Mouse (Mus musculus) lung, adult 18-20 months (tissue): ENCODE data around the gene Larp6.
A peak's percentile ranks its signal among the peaks of the same experiment; 100 is the strongest.

Experiments used
- DNase-seq, 2 experiments: peaks; one replicate each; pipeline ENCODE4 v3.0.0; 2022; ENCODE audit warnings: mixed read lengths in 2 of 2

Larp6 gene

GRCm38 (mm10) chr9:60715828-60716227, 3.0 kb downstream of the Larp6 start:
- DNase-seq: no peak

DNA sequence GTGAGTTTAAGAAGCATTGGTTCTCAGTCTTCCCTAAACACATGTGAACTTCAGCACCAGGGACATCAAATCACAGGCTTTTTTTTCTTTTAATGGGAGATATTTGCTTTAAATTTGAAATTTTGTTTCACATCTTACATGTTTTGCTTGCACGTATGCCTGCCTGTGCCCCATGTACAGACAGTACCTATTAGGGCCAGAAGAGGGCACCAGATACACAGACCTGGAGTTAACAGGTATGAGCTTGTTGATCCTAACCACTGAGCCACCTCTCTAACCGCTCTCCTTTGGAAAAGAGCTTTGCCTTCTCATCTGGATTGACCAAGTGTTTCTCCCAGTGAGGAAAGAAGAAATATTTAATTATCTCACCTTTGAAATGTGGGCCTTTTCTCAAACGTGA, 5.5 kb downstream of the Larp6 start:
- peak; percentile 57 to 73 for DNase-seq

DNA sequence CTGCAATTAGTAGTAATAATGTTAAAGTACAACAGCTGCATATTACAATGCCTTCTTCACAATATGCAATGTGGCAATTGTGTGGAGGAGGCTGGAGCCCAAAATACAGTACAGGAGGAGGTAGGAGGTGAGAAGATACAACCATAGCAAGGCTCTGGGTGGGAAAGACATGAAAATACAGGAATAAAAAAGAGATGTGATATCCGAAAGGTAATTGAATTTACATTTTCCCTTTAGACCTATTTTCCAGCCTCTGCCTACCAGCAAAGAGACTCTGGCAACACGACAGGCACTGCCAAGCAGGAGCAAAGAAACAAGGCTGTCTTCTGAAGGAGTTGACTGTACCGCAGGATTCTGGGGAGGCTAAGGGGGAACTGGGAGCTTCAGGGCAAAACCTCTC, 6.9 kb downstream of the Larp6 start:
- DNase-seq: no peak

DNA sequence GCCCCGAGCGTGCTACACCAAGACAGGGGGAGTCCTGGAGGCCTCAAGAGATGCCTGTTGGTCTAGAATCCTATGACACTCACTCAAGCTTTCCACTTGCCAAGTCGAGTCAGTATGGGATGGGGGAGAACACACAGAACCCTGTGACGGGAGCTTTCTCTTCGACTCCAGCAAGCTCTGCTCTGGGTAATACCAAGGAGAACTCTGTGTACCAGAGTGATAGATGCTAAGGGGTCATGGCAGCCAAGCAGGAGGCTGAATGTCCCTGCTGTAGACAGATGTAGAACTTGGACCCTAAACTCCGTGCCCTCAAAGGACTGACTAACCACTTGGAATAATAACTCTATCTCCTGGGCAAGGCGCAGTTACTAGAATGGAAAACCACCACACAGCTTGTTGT, 12.2 kb downstream of the Larp6 start:
- DNase-seq: no peak

- DNase-seq: no peak
Observed at GRCm38 (mm10) chr9:60734321-60734720, 21.5 kb downstream of the Larp6 start.

DNA sequence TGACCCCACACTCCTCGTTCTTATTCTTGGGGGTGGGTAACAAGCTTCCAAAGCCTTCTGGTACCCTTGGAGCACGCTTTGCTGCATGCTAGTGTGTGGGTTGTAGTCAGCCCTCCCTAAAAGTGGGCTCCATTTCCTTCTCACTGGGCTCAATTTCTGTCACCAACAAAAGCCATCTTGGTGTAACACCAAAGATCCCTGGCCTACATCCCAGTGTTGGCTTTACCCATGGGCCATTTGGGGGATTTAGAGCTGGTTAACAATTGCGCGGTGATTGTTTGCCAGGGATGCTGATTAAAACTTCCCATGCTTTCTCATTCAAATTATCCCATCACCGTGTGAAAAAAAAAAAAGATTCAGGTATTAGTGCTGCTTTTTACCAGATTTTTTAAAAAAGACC, 26.3 kb downstream of the Larp6 start:
- DNase-seq: no peak

DNA sequence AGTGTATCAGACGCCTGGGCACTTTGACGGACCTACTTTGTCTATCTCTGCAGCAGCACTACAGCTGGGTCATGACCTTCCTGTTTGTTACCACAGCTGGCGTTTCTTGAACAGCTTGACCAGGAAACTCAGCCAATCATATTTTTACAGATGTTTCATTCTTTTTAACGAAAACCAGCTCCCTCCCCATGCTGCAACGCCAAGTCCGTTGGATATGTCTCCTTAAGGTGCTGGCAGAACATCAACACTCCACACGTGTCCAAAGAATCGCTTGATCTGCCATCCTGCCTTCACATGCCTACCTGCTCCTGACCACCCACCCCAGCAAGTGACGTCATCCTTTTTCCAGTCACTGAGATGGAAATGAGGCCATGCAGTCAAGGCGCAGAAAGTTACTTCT, 28.6 kb downstream of the Larp6 start:
- no peak for DNase-seq

DNA sequence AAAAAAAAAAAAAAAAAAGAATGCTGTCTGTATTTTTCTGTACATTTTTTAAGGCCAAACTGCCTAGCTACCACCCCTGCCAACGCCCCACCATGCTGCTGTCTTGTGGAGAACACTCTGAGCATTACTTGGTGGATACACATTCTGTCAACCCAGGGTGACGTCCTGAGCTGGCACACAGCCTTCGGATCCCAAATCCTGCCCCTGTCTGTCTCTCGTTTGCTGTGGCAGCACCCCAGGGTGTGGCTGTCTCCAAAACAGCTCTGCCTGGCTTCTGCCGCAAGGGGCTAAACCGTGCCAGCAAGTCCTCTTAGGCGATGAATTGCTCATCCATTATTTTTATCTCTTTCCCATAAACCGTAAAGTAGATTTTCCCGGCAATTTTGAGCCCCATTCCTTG, 29.7 kb downstream of the Larp6 start:
- DNase-seq: peak; percentile 62 to 77

DNA sequence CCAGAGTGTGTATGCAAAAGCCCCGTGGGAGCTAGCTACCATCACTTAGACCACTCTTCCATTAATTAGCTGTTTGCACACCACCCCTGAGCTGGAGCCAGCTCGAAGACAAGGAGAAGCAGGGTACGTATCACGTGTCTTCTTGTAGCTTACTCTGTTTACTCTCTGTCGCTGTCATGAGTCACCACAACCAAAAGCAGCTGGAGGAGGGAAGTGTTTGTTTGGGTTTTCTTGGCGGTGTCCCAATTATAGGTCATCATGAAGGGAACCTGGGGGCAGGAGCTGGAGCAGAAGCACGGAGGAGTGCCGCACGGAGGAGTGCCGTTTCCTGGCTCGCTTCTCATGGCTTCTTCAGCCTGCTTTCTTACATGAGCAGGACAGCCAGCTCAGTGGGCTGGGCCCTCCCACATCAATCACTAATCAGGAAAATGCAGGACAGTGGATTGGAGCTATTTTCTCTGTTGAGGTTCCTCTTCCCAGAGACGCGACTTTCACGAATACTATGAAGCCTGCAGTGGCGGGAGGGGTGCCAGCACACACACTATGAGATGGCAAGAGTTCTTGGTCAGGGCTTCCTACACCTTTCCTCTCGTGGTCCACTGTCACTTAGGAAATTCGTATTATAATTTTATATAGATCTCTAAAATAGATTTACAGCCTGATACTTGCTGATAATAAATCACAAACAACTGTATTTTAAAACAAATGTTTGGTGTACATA, 30.6 kb downstream of the Larp6 start:
- DNase-seq: peak; percentile 72 to 87

GRCm38 (mm10) chr9:60744171-60744969, 31.6 kb downstream of the Larp6 start:
- peak; percentile 32 to 52 for DNase-seq

DNA sequence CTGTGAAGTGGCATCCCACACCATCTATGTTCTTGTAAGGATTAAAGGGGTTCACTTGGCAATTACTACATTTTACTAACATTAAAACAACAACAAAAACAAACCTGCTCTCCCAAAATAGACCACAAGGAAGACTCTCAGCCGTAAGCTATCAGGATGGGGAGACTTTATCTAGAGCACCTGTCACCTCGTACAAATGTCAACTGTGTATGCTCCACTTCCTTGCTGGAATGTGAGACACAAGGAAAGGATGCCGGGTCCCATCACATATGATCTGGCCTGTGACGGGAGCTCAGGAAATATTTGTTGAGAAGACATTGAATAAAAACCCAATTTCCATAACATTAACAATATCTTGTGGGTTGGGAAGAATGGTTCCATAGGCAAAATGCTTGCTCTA, 32.2 kb downstream of the Larp6 start:
- DNase-seq: no peak

GRCm38 (mm10) chr9:60746561-60746960, 33.8 kb downstream of the Larp6 start:
- DNase-seq: no peak

DNA sequence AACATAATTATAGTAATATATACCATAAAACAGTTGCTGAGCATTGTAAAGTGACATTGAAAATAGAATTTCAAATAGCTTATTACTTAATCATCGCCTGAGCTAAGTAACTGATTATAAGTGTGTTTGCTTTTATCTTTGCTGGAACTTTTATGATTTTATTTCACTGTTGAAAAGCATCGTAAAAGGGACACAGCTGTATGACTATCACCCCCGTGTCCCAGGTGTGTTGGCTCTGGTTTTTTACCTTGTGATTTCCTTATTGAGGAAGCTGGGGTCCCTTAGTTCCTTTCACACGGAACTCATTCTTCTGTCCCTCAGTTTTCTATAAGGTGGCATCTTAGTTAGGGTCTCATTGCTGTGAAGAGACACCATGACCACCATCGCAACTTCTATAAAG, 34.9 kb downstream of the Larp6 start:
- DNase-seq: no peak

GRCm38 (mm10) chr9:60748191-60748590, 35.4 kb downstream of the Larp6 start:
- DNase-seq: no peak

- DNase-seq: no peak
Observed at GRCm38 (mm10) chr9:60749105-60749504, 36.3 kb downstream of the Larp6 start.

GRCm38 (mm10) chr9:60751098-60751497, 38.3 kb downstream of the Larp6 start:
- no peak for DNase-seq

- no peak for DNase-seq
Observed at GRCm38 (mm10) chr9:60751971-60752370, 39.2 kb downstream of the Larp6 start.

DNA sequence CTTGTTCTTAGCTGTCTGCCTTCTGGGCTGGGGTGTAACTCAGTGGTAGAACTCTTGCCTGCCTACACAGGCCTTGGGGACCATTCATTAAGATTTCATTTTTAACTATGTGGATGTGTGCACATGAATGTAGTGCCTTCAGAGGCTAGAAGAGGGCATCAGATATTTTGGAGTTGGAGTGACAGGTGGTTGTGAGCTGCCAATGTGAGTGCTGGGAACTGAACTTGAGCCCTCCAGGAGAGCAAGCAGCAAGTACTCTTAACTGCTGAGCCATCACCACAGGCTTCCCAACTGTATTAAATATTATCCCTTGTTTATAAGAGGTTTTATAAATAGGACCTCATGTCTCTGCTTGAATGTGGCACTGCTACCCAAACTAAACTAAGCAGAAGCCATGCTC, 39.8 kb downstream of the Larp6 start:
- DNase-seq: no peak

DNA sequence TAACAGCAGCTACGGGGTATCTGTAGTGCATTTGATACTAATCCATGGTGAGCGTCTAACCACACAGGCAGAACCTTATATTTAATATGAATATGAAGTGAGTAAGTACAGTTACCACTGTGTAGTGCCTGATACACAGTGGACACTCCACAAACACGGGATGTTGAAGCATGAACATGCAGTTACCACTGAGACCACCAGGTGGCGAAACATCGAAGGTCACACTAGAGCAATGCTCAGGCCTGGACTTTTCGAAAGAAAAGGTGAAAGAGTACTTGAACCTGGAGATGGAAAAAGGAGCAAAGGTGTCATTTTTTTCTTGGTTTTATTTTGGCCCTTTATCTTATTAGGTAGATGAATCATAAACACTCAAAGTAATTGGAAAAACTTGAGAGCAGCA, 43.5 kb downstream of the Larp6 start:
- DNase-seq: peak; percentile 56 to 72

- peak; percentile 16 to 18 for DNase-seq
Observed at GRCm38 (mm10) chr9:60756866-60757740, 44.3 kb downstream of the Larp6 start.

- DNase-seq: no peak
Observed at GRCm38 (mm10) chr9:60757817-60758216, 45.0 kb downstream of the Larp6 start.

DNA sequence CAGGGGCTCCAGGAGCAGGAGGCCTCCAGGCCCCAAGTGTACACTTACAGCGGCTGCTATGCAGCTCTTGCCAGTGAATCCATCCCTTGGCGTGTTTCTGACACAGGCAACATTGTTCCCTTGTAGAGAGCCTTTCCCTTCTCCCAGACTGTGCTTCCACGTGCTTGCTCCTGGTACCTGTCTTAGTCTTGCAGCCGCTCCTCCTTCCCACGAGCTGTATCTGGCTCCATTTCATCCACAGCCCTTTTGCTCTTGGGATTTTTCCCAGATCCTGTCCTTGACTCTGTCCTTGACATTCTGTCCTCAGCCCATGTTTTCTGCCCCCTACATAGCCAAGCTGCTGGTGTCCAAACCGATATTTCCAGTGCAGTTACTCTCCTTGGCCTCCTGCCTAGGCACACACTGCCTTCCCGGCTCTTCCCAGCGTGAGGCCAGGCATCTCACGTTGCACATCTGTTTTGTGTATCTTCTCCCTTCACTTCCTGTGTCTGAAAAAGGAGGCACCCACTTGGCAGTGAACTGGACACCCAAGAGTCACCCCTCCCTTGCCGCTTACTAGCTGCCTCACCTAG, 46.7 kb downstream of the Larp6 start:
- DNase-seq: no peak

DNA sequence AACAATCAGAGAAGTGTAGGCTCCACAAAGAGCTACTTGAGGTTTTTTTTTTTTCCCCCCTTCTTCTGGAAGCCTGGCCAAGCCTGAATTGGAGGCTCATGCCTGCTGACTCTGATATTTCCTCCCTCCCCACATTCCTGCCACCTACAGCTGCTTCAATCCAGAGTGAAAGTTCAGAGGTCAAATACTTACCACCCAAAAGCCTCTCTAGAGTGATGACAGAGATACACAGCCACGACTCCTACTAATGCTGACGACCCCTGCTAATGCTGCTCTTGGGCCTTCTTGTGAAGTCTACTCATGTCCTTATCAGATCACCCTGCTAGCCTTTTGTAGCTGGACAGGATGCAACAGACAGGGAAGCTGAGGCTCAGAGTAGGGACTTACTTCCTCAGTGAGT, 52.4 kb downstream of the Larp6 start:
- DNase-seq: no peak
